Mouse (Mus musculus) retina, adult 2 months (tissue): Measurements from ENCODE around the gene Pdk4.

Experiments used
- DNase-seq: peaks from one replicate; pipeline ENCODE4 v3.0.0-alpha.2; 2012; ENCODE audit warnings: low read depth, low spot score

Gene Pdk4

GRCm38 (mm10) chr6:5447013-5447412, 49.1 kb downstream of the Pdk4 start:
- no peak for DNase-seq

- DNase-seq: no peak
Observed at GRCm38 (mm10) chr6:5444331-5444898, 51.7 kb downstream of the Pdk4 start.

DNA sequence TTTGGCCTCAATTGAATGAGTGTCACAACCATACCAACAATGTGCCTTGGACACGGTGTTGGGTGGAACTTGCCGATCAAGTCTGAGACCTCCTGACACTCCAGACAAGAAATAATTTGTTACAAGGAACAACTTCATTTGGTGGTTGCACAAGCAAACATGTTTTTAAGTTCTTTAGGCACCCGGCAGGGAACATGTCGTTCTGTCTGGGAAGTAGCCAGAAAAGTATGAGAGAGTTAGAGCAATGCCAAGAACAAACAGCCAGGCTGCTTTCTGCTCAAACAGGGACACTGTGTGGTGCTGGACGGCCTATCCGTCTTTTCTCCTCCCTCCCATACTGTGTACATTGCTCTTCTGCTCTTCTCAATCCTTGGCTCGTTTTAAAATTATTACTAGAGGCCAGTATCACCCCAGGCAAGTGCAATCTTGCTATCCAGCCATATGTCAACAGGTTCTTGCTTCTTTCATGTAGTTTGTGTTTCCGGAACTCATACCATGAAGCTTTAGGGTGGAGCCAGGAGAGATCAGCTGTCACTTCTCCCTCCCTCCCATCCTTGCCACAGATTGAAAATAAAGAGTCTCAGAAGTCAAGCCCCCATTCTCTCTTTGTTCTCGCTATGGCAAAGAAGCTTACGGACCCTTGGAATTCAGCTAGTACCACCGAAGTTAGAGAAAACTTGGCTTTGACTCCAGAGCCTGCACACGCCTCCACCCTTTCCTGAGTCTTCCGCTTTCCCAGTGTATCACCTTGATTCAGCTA, 52.8 kb downstream of the Pdk4 start:
- DNase-seq: no peak

DNA sequence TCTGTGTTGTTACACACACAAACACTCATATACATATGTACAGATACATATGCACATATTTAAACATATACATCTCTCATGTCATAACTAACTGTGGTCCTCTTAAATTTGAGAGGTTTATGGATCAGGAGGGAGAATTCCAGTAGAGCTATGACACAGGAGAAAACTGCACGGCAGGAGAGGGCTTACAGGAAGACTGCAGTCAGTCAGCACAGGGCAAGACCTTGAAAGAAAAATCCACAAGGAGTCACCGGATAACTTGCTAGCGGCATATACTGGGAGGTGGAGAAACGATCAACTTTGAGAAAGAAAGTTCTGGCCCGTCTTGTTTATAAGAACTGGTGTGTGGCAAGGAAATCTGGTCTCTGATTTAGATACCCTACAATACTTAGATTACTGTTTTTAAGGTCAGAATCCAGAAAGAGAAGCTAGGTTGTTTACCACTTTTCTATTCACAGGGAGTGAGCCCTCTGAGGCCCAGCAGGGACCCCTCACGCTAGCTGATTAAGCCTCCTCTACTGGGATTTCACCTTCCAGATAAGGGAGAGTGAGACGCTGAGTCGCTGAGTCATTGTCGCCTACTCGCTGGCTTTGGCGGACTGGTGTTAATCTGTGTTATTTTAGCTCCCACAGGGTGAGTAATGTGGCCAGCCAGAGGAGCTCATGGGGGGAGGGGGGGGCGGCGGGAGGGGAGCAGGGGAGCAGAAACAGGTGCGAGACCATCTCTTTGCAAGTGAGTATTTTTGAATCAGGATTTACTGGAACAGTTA, 53.6 kb downstream of the Pdk4 start:
- no peak for DNase-seq

DNA sequence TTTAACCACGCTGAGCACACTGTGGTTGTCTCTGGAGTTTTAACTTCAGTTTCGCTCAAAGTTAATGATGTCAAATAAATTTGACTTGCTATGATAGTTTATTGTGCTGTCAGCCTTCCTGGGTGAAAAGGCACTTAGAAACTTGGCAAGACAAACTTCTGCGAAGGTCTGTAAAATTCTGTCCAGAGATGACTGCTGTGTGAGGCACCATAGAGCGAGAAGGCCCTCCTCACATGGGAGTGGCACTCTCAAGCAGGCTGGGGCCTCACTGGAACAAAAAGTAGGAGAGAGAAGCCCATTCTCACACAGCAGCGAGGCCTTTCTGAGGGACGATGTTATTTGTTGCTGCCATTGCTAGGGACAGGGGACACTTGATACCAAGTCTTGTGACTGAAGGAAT, 54.9 kb downstream of the Pdk4 start:
- no peak for DNase-seq

- DNase-seq: no peak
Observed at GRCm38 (mm10) chr6:5437757-5438156, 58.4 kb downstream of the Pdk4 start.

DNA sequence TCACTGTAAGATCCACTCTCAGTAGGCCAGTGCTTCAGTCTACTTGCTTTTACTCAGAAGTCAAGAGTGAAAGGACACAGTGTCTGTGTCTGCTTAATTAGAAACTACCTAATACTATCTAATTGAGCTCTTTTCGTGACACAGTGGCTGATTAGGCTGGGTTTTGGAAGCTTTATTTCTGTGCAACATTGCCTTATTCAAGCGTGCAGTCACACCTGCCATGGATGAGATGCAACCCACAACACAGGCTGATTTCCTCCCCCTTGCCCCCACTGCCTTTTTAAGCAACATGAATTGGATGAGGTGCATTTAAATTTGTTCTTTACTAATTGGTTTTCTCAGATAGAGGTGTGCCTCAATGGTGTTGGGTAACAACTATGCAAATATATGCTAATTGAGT, 62.2 kb downstream of the Pdk4 start:
- DNase-seq: no peak
